Mouse (Mus musculus) cortical plate, adult 2 months (tissue): ENCODE measurements around the gene Furin.

Experiments used
- CTCF ChIP-seq: fragments of 200-500 bp; IDR thresholded peaks from 2 replicates; pipeline ENCODE4 v1.5.1; 2011; ENCODE audit warnings: mild to moderate bottlenecking, control low read depth, low read length; ENCODE audit not compliant: insufficient read depth; ENCODE audit errors: extremely low read depth
- POLR2A ChIP-seq: fragments of 200-500 bp; IDR thresholded peaks from 2 replicates; pipeline ENCODE4 v1.6.1; 2011; ENCODE audit warnings: mild to moderate bottlenecking, low read length, control low read depth; ENCODE audit not compliant: insufficient read depth; ENCODE audit errors: extremely low read depth

DNA sequence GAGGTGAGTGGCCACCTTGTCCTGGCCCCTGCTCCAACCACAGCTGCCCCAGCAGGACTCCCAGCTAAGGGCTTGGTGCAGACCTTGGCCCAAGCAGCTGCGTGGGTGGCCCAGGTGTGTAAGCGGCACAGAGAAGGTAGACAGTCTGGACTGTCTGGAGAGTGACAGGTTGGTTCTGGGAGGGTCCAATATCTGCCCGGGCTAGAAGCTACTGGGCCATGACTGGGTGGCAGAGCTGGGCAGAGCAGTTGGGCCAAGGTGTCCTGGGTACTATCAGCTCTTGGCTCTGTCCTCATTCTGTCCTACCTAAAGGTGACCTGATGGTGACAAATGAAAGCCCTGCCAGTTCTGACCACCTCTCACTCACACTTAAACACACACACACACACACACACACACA lies 37.9 kb upstream of the Furin start:
- TF ChIP-seq CTCF (no peak), POLR2A (no peak)
